20 mouse cellular contexts compared by ENCODE assay signal in genomic region chr2:50331716-50332270, GRCm38 (mm10). TPM values are rescaled to one million over a fixed set of nuclear protein-coding genes. Genes with fewer than 3 reads are reported as not detected.
DNase-seq lines count a peak whose midpoint lies in the region.
"Had no signal": no experiment of that assay in that cellular context is flagged by ENCODE, and none has a peak within 500 bp of the region (broad histone marks: within the 10 kb centered on the region; RNA-seq: fewer than 3 reads in every experiment).

No protein-coding gene starts in this region.

- intact Hi-C loops in heart, postnatal 14 days (cut with DNase I): no loop called here

- DNase-seq in heart, postnatal 14 days: peak; percentile 2 to 25
- no peak for DNase-seq in heart, embryonic 10.5 days (ENCODE audit: low spot score)
- peak; percentile 2 for DNase-seq in lung, postnatal 10 days
- no peak for DNase-seq in lung, postnatal 25 days (ENCODE audit: low spot score)
- DNase-seq in fat pad, adult 2 months (ENCODE audit: extremely low read depth, low read depth, low spot score): peak; percentile 94
- DNase-seq in retina, postnatal 1 day: peak; percentile 57
- no peak for DNase-seq in kidney, adult 18-20 months
- DNase-seq: adrenal gland, adult 2 months; cerebellum, adult 9-10 months; gastrocnemius, adult 2 months; right cerebral cortex, postnatal 14 days had no signal

- no peak overlapping the region for H3K27ac ChIP-seq in heart, embryonic 10.5 days
- H3K27ac ChIP-seq: forebrain, embryonic 15.5 days; gastrocnemius, adult 2 months; heart, embryonic 15.5 days; hindbrain, embryonic 13.5 days; kidney, postnatal 0 days; layer of hippocampus, adult 2 months; midbrain, embryonic 15.5 days; neural tube, embryonic 12.5 days; stomach, postnatal 0 days had no signal

- H3K36me3 ChIP-seq in heart, embryonic 10.5 days: no peaks in the 10 kb centered on the region
- H3K36me3 ChIP-seq: forebrain, embryonic 15.5 days; G1E; heart, embryonic 15.5 days; hindbrain, embryonic 13.5 days; midbrain, embryonic 15.5 days; neural tube, embryonic 12.5 days had no signal

- H3K4me3 ChIP-seq in heart, embryonic 10.5 days: no peak overlapping the region
- H3K4me3 ChIP-seq: forebrain, embryonic 15.5 days; gastrocnemius, adult 2 months; heart, embryonic 15.5 days; hindbrain, embryonic 13.5 days; layer of hippocampus, adult 2 months; midbrain, embryonic 15.5 days; neural tube, embryonic 12.5 days had no signal

- H3K27me3 ChIP-seq in heart, embryonic 10.5 days (ENCODE audit: insufficient read depth, poor library complexity, severe bottlenecking): no peaks in the 10 kb centered on the region
- H3K27me3 ChIP-seq: forebrain, embryonic 15.5 days; heart, embryonic 15.5 days; hindbrain, embryonic 13.5 days; midbrain, embryonic 15.5 days; neural tube, embryonic 12.5 days had no signal

- 73% methylated on average over 5 of the region's 5 CpGs for WGBS in heart, embryonic 10.5 days

- H3K9me3 ChIP-seq in heart, embryonic 10.5 days: no peaks in the 10 kb centered on the region
- H3K9me3 ChIP-seq: forebrain, embryonic 15.5 days; G1E; heart, embryonic 15.5 days; hindbrain, embryonic 13.5 days; midbrain, embryonic 15.5 days; neural tube, embryonic 12.5 days had no signal

- H3K4me1 ChIP-seq in heart, embryonic 10.5 days: no peaks in the 10 kb centered on the region
- H3K4me1 ChIP-seq: heart, embryonic 15.5 days; hindbrain, embryonic 13.5 days; neural tube, embryonic 12.5 days had no signal

RNA-seq across cellular contexts. Expression of gene Mmadhc, which starts 35.2 kb away (rescaled TPM):
- 100 to 1,000 TPM; 149 to 158 TPM for total RNA-seq in heart, postnatal 14 days (2021)
- 144 and 165 TPM in 2 replicates for polyA plus RNA-seq in heart, embryonic 10.5 days (2016; fragmentation: Nextera tagmentation; extraction: Ambion mirVana)

Comparison
In these comparisons a context has a peak if more than half of its experiments do, and no peak if none do; other contexts are left out.
1. DNase-seq: peak in heart, postnatal 14 days (2 of 2), lung, postnatal 10 days (single experiment), fat pad, adult 2 months (single experiment) and retina, postnatal 1 day (single experiment); none in heart, embryonic 10.5 days (single experiment), lung, postnatal 25 days (single experiment) and kidney, adult 18-20 months (single experiment).